Mouse (Mus musculus): ENCODE measurements around the gene D430042O09Rik. TPM values are rescaled to one million over a fixed set of nuclear protein-coding genes. Genes with fewer than 3 reads are reported as not detected.

The D430042O09Rik gene
- polyA plus RNA-seq, 1 experiment from 2014 or later, result 7.4 TPM

GRCm38 (mm10) chr7:125860421-125860820, 152.7 kb downstream of the D430042O09Rik start:
- 90% methylated on average over 9 of the region's 9 CpGs for WGBS
- peaks cover 15% of the 10 kb centered on the region for H3K4me1 ChIP-seq (replicated peaks)
- no peak overlapping the region for H3K9ac ChIP-seq
- no peaks in the 10 kb centered on the region for H3K36me3 ChIP-seq
- H3K9me3 ChIP-seq, result no peaks in the 10 kb centered on the region
- no peaks in the 10 kb centered on the region for H3K27me3 ChIP-seq
- ATAC-seq (ENCODE audit: low FRiP score, low read depth), result no peak
- no peak overlapping the region for H3K4me2 ChIP-seq
- H3K27ac ChIP-seq (replicated peaks), result no peak overlapping the region
- H3K4me3 ChIP-seq, result no peak overlapping the region

DNA sequence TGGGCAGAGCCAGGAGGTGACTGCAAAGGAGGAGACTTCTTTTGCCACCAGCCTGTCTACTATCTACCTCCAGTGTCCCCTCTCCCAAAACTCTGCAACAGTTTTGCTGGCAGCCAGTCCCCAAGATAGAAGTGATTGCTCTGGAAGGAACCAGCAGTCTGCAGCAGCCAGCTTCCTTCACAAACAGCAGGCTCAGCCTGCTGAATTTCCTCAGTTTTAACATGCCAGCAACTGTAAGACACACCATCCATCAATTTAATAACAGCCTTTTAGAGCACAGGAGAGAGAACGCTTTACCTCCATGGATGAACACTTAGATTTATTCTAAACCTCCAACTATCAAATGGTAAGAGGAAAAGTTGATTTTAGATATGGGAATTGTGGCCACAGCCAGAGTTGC, 156.3 kb downstream of the D430042O09Rik start:
- Histone ChIP-seq H3K27me3 (no peaks in the 10 kb centered on the region), H3K4me2 (no peak overlapping the region), H3K9me3 (no peaks in the 10 kb centered on the region), H3K36me3 (no peaks in the 10 kb centered on the region), H3K4me1 (replicated peaks) (peaks cover 21% of the 10 kb centered on the region), H3K4me3 (no peak overlapping the region), H3K9ac (no peak overlapping the region), H3K27ac (replicated peaks) (peak overlapping the region; percentile 57)
- WGBS, result 46% methylated on average over 1 of the region's 1 CpGs
- ATAC-seq (ENCODE audit: low FRiP score, low read depth), result no peak

GRCm38 (mm10) chr7:125865234-125865633, 157.5 kb downstream of the D430042O09Rik start:
- H3K4me3 ChIP-seq, result no peak overlapping the region
- peak overlapping the region; percentile 18; the same call in 1 of the 2 replicates for H3K27ac ChIP-seq (replicated peaks)
- no peak overlapping the region for H3K4me2 ChIP-seq
- no peak overlapping the region for H3K9ac ChIP-seq
- WGBS, result 37% methylated on average over 11 of the region's 11 CpGs
- peaks cover 21% of the 10 kb centered on the region for H3K4me1 ChIP-seq (replicated peaks)
- H3K9me3 ChIP-seq, result no peaks in the 10 kb centered on the region
- H3K27me3 ChIP-seq, result no peaks in the 10 kb centered on the region
- no peaks in the 10 kb centered on the region for H3K36me3 ChIP-seq
- ATAC-seq (ENCODE audit: low FRiP score, low read depth), result peak; percentile 65

- no peak overlapping the region for H3K4me2 ChIP-seq
- peaks cover 46% of the 10 kb centered on the region for H3K4me1 ChIP-seq (replicated peaks)
- H3K36me3 ChIP-seq, result no peaks in the 10 kb centered on the region
- no peak overlapping the region for H3K9ac ChIP-seq
- H3K9me3 ChIP-seq, result no peaks in the 10 kb centered on the region
- no peak overlapping the region for H3K4me3 ChIP-seq
- no peaks in the 10 kb centered on the region for H3K27me3 ChIP-seq
- no peak for ATAC-seq (ENCODE audit: low FRiP score, low read depth)
- WGBS, result 88% methylated on average over 3 of the region's 3 CpGs
- H3K27ac ChIP-seq (replicated peaks), result no peak overlapping the region
These were observed 160.9 kb downstream of the D430042O09Rik start for GRCm38 (mm10) chr7:125868570-125868969.

DNA sequence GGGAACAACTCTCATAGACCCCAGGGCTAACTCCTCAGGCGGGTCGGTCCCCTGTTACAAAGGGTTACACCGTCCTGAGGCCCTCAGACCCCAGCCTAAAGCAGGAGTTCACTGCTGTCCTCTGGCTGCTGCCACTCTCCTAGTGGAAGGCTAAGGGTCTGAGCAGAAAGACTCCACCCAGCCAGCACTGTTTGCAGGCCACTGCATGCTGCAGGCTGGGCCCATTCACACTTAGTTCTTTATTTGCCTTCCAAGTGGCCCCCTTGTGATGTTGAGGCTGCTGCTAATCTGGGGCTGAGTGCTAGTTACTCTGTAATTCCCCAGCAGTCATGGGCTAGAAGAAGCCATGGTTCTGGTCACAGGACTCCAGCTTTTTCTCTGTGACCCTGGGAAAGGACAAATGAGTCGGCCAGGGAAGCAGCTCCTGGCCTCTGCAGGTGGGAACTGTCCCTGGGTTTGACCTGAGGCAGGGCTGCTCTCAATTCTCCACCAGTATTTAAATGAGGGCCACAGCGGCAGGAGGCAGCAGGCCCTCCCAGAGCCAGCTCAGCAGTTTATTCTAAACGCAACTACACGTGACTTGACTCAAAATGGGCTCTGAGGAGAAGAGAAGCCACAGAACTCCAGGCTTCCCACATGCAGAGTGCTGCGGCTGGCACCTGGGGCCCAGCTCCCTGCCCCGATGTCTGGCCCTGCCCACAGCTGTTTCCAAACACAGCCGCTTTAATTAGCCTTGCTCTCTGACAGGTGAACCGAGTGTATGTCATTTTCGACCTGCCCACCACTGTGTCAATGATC, 163.9 kb downstream of the D430042O09Rik start:
- Histone ChIP-seq H3K4me2 (no peak overlapping the region), H3K4me3 (no peak overlapping the region), H3K9me3 (no peaks in the 10 kb centered on the region), H3K27me3 (no peaks in the 10 kb centered on the region), H3K4me1 (replicated peaks) (peaks cover 32% of the 10 kb centered on the region), H3K27ac (replicated peaks) (peak overlapping the region; percentile 58), H3K9ac (no peak overlapping the region), H3K36me3 (no peaks in the 10 kb centered on the region)
- ATAC-seq (ENCODE audit: low FRiP score, low read depth), result peak; percentile 70; the same call in 1 of the 2 replicates
- WGBS, result 20% methylated on average over 12 of the region's 12 CpGs

- H3K4me3 ChIP-seq, result no peak overlapping the region
- H3K27me3 ChIP-seq, result no peaks in the 10 kb centered on the region
- H3K4me2 ChIP-seq, result no peak overlapping the region
- peaks cover 32% of the 10 kb centered on the region for H3K4me1 ChIP-seq (replicated peaks)
- no peak overlapping the region for H3K9ac ChIP-seq
- peak; percentile 4; the same call in 1 of the 2 replicates for ATAC-seq (ENCODE audit: low FRiP score, low read depth)
- 42% methylated on average over 6 of the region's 6 CpGs for WGBS
- no peaks in the 10 kb centered on the region for H3K9me3 ChIP-seq
- no peaks in the 10 kb centered on the region for H3K36me3 ChIP-seq
- peak overlapping the region; percentile 58 for H3K27ac ChIP-seq (replicated peaks)
These were observed 164.5 kb downstream of the D430042O09Rik start for GRCm38 (mm10) chr7:125872202-125872580.

DNA sequence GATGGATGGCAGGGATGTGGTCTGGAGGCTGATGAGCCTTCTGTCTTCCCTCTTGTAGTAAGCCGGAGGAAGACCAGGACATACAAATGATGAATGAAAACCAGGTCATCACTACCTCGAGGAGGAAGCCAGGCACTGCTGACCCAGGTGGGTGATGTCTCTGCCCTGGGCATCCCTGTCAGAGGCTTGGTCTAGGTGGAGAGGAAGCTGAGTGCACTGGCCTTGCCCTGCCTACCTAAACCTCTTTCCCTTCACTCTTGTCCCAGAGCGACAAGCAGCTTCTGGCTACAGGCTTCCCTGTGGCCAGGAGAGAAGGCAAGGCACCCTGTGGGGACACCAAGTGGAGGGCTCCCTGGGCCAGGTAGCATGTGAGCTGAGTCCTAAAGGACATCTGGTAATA, 165.2 kb downstream of the D430042O09Rik start:
- Histone ChIP-seq H3K4me1 (replicated peaks) (peaks cover 32% of the 10 kb centered on the region), H3K4me2 (no peak overlapping the region), H3K36me3 (no peaks in the 10 kb centered on the region), H3K9ac (no peak overlapping the region), H3K9me3 (no peaks in the 10 kb centered on the region), H3K27me3 (no peaks in the 10 kb centered on the region), H3K27ac (replicated peaks) (no peak overlapping the region), H3K4me3 (no peak overlapping the region)
- no peak for ATAC-seq (ENCODE audit: low FRiP score, low read depth)
- WGBS, result 72% methylated on average over 3 of the region's 3 CpGs

- no peak overlapping the region for H3K9ac ChIP-seq
- H3K4me1 ChIP-seq (replicated peaks), result peaks cover 32% of the 10 kb centered on the region
- 82% methylated on average over 6 of the region's 6 CpGs for WGBS
These were observed 166.3 kb downstream of the D430042O09Rik start for GRCm38 (mm10) chr7:125873971-125874495.

GRCm38 (mm10) chr7:125878040-125878439, 170.4 kb downstream of the D430042O09Rik start:
- 80% methylated on average over 4 of the region's 4 CpGs for WGBS

More at GRCm38 (mm10) chr7:125873971-125874495, 166.3 kb downstream of the D430042O09Rik start:
- H3K36me3 ChIP-seq, result no peaks in the 10 kb centered on the region
- H3K9me3 ChIP-seq, result no peaks in the 10 kb centered on the region
- H3K27ac ChIP-seq (replicated peaks), result no peak overlapping the region
- no peak for ATAC-seq (ENCODE audit: low FRiP score, low read depth)
- no peaks in the 10 kb centered on the region for H3K27me3 ChIP-seq
- H3K4me2 ChIP-seq, result no peak overlapping the region
- no peak overlapping the region for H3K4me3 ChIP-seq

DNA sequence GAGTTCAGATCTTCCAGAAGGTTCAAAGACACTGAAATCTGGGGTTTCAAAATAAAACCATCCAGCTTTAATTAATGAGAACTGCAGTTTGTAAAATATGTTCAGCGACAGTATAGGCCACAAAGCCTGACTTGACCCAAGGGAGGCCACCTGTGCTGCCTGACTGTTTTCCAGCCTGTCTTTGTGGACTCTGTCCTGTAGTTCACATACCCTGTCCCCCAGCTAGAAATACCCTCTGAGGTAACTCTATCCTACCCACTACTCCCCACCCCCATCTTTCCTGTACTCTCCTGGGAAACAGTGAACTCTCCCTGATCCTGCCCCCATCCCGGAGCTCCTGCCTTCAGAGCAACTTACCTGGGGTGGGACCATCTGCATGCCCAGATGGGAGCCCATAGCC, 175.5 kb downstream of the D430042O09Rik start:
- H3K9ac ChIP-seq, result no peak overlapping the region
- 82% methylated on average over 2 of the region's 2 CpGs for WGBS
- no peaks in the 10 kb centered on the region for H3K36me3 ChIP-seq
- H3K9me3 ChIP-seq, result no peaks in the 10 kb centered on the region
- no peak overlapping the region for H3K4me2 ChIP-seq
- H3K4me3 ChIP-seq, result no peak overlapping the region
- H3K4me1 ChIP-seq (replicated peaks), result peaks cover 23% of the 10 kb centered on the region
- H3K27ac ChIP-seq (replicated peaks), result no peak overlapping the region
- H3K27me3 ChIP-seq, result no peaks in the 10 kb centered on the region
- ATAC-seq (ENCODE audit: low FRiP score, low read depth), result no peak

More at GRCm38 (mm10) chr7:125878040-125878439, 170.4 kb downstream of the D430042O09Rik start:
- no peak overlapping the region for H3K9ac ChIP-seq
- no peaks in the 10 kb centered on the region for H3K9me3 ChIP-seq
- H3K27me3 ChIP-seq, result no peaks in the 10 kb centered on the region
- no peaks in the 10 kb centered on the region for H3K36me3 ChIP-seq
- no peak overlapping the region for H3K27ac ChIP-seq (replicated peaks)
- no peak overlapping the region for H3K4me3 ChIP-seq
- no peak overlapping the region for H3K4me2 ChIP-seq
- H3K4me1 ChIP-seq (replicated peaks), result peaks cover 10% of the 10 kb centered on the region
- no peak for ATAC-seq (ENCODE audit: low FRiP score, low read depth)

DNA sequence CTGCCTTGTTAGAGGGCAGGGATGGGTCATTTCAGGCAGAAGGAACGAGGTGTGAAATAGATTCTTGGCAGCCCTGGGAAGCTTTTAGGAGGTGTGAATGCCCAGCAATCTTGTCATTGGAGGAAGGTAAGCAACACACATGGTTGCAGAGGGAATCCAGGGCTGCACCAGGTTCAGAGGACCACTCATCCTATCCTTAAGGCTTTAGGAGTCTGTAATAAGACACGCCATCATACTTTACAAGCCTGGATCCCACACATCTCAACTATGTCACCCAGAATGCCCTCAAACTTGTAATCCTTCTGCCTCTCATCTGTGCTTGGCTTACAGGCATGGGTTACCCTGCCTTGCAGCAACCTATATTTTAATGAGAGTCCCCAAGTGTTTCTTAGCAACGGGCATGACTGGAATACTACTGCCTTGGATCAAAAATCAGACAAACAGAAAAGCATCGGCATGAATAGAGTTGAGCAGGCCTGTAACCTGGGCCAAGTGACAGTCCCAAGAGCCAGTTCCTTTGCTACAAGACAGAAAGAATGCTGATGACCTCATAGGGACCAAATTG, 178.5 kb downstream of the D430042O09Rik start:
- Histone ChIP-seq H3K27me3 (no peaks in the 10 kb centered on the region), H3K4me1 (replicated peaks) (peaks cover 27% of the 10 kb centered on the region), H3K27ac (replicated peaks) (no peak overlapping the region), H3K9me3 (no peaks in the 10 kb centered on the region), H3K4me2 (no peak overlapping the region), H3K9ac (no peak overlapping the region), H3K36me3 (no peaks in the 10 kb centered on the region), H3K4me3 (no peak overlapping the region)
- peak; percentile 19; the same call in 1 of the 2 replicates for ATAC-seq (ENCODE audit: low FRiP score, low read depth)
- 57% methylated on average over 4 of the region's 4 CpGs for WGBS

DNA sequence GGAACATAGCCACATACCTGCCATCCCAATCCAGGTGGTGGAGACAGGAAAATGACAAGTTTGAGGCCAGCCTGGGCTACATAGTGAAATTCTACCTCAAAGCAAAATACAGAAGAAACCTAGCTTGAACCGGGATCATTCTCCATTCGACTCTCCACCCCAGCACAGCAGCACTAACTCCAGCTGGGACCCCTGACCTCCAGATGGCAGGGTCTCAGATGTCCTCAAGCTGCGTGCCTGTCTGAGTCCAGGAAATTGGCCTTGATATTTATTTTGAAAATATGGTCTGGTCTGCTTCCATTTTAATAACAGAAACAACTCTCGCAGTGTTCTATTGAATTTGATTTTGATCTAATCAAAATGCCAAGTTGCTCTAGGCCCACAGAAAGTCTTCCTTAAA, 179.4 kb downstream of the D430042O09Rik start:
- no peak for ATAC-seq (ENCODE audit: low FRiP score, low read depth)
- Histone ChIP-seq H3K27me3 (no peaks in the 10 kb centered on the region), H3K4me2 (no peak overlapping the region), H3K9ac (no peak overlapping the region), H3K36me3 (no peaks in the 10 kb centered on the region), H3K4me3 (no peak overlapping the region), H3K4me1 (replicated peaks) (peaks cover 27% of the 10 kb centered on the region), H3K27ac (replicated peaks) (no peak overlapping the region), H3K9me3 (no peaks in the 10 kb centered on the region)
- 48% methylated on average over 4 of the region's 4 CpGs for WGBS
